Mouse (Mus musculus): ENCODE results near the gene Pidd1.

DNA sequence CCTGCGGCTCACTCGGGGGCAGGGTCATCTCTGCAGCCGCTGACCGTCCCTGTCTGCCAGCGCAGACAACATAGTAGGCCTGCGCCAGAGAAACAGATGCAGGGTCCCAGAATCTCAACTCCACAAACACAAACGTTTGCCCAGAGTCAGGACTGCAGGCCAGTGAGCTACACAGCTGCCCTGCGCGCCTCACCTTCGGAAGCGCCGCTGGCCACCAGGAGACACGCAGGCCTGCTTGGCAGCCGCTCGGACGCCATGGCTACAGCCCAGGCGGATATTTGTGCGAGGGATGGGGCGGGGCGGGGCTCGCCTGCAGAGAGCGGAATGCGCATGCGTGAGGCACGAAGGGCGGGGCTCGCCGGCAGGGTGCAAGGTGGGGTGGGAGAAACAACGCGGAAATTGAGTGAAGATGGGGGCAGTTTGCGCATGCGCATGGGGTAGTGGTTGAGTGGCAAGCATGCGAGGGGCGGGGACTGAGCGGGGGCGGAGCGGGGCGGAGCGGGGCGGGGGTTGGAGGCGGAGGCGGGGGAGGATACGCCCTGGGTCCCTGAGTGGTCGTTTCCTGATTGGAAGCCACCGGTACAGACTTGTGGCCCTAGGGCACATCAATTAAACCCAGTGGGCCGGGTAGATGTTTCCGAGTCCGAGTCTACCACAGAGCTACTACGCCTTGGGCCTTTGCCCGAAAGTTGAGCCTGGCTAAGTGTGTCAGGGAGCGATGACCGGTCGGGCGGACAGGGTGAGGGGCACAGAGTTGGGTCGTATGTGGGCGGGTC, 29.8 kb downstream of the Pidd1 start, which contains the start of gene Gatd1:
- peak; percentile 93 for TF ChIP-seq POLR2A (IDR thresholded peaks at IDR 0.05; ENCODE audit: borderline replicate concordance, insufficient read depth, low read length)
- TF ChIP-seq CTCF (IDR thresholded peaks at IDR 0.05; ENCODE audit: borderline replicate concordance, insufficient read depth, low read depth, low read length), result 0 out of 2 replicates have a peak, but pooled peaks have one; percentile 13
